Mouse (Mus musculus): ENCODE measurements at regions not wholly inside any gene's neighbourhood (a gene's known extent, or its start where the extent isn't known, plus 50 kb on each side); places are given as distances from the start of the nearest gene placed in this dataset.
"Not testable (repeated sequence)": the region's sequence is repeated elsewhere in the genome, so short reads cannot be mapped to it uniquely, and the experiment has no call there.

GRCm38 (mm10) chr4:21464456-21464855 is 221.3 kb downstream of the Prdm13 start:
- Histone ChIP-seq H3K27ac (ENCODE audit: insufficient read depth, low read length) (no peak overlapping the region), H3K27me3 (ENCODE audit: control insufficient read depth, insufficient read depth, low read length) (no peaks in the 10 kb centered on the region), H3K4me3 (replicated peaks; ENCODE audit: insufficient read depth, low read depth, low read length) (no peak overlapping the region), H3K4me1 (ENCODE audit: control insufficient read depth, insufficient read depth, low read length) (no peaks in the 10 kb centered on the region)
- WGBS = 75% methylated on average over 2 of the region's 2 CpGs
- TF ChIP-seq POLR2A (IDR thresholded peaks at IDR 0.05; ENCODE audit: borderline replicate concordance, insufficient read depth, low read length) (no peak), CTCF (IDR thresholded peaks at IDR 0.05; ENCODE audit: borderline replicate concordance, insufficient read depth, low read depth, low read length) (no peak)
- no peak for DNase-seq

GRCm38 (mm10) chr4:21441274-21441673 is 244.5 kb downstream of the Prdm13 start:
- no peak for DNase-seq
- no peak overlapping the region for H3K27ac ChIP-seq (ENCODE audit: insufficient read depth, low read length)
- H3K4me1 ChIP-seq (ENCODE audit: control insufficient read depth, insufficient read depth, low read length) = no peaks in the 10 kb centered on the region; the same call in 1 of the 2 replicates
- H3K4me3 ChIP-seq (replicated peaks; ENCODE audit: insufficient read depth, low read depth, low read length) = no peak overlapping the region
- TF ChIP-seq CTCF (IDR thresholded peaks at IDR 0.05; ENCODE audit: borderline replicate concordance, insufficient read depth, low read depth, low read length) = no peak
- no peak for TF ChIP-seq POLR2A (IDR thresholded peaks at IDR 0.05; ENCODE audit: borderline replicate concordance, insufficient read depth, low read length)
- no peaks in the 10 kb centered on the region for H3K27me3 ChIP-seq (ENCODE audit: control insufficient read depth, insufficient read depth, low read length)

- Histone ChIP-seq H3K27me3 (ENCODE audit: control insufficient read depth, insufficient read depth, low read length) (no peaks in the 10 kb centered on the region), H3K4me3 (replicated peaks; ENCODE audit: insufficient read depth, low read depth, low read length) (no peak overlapping the region), H3K27ac (ENCODE audit: insufficient read depth, low read length) (no peak overlapping the region), H3K4me1 (ENCODE audit: control insufficient read depth, insufficient read depth, low read length) (no peaks in the 10 kb centered on the region; the same call in 1 of the 2 replicates)
- DNase-seq = no peak
- 11% methylated on average over 2 of the region's 2 CpGs for WGBS
- TF ChIP-seq POLR2A (IDR thresholded peaks at IDR 0.05; ENCODE audit: borderline replicate concordance, insufficient read depth, low read length) = no peak
- no peak for TF ChIP-seq CTCF (IDR thresholded peaks at IDR 0.05; ENCODE audit: borderline replicate concordance, insufficient read depth, low read depth, low read length)
Observed at GRCm38 (mm10) chr4:21436710-21437109, 249.1 kb downstream of the Prdm13 start.

GRCm38 (mm10) chr4:21407850-21408249 is 277.9 kb downstream of the Prdm13 start:
- no peak overlapping the region for H3K27ac ChIP-seq (ENCODE audit: insufficient read depth, low read length)
- H3K4me1 ChIP-seq (ENCODE audit: control insufficient read depth, insufficient read depth, low read length) = no peaks in the 10 kb centered on the region
- H3K4me3 ChIP-seq (replicated peaks; ENCODE audit: insufficient read depth, low read depth, low read length) = no peak overlapping the region
- DNase-seq = no peak
- TF ChIP-seq POLR2A (IDR thresholded peaks at IDR 0.05; ENCODE audit: borderline replicate concordance, insufficient read depth, low read length) (no peak), CTCF (IDR thresholded peaks at IDR 0.05; ENCODE audit: borderline replicate concordance, insufficient read depth, low read depth, low read length) (no peak)
- H3K27me3 ChIP-seq (ENCODE audit: control insufficient read depth, insufficient read depth, low read length) = no peaks in the 10 kb centered on the region

- no peaks in the 10 kb centered on the region for H3K4me1 ChIP-seq (ENCODE audit: control insufficient read depth, insufficient read depth, low read length)
- TF ChIP-seq POLR2A (IDR thresholded peaks at IDR 0.05; ENCODE audit: borderline replicate concordance, insufficient read depth, low read length) = no peak
- no peak for TF ChIP-seq CTCF (IDR thresholded peaks at IDR 0.05; ENCODE audit: borderline replicate concordance, insufficient read depth, low read depth, low read length)
- H3K27me3 ChIP-seq (ENCODE audit: control insufficient read depth, insufficient read depth, low read length) = no peaks in the 10 kb centered on the region
- no peak overlapping the region for H3K4me3 ChIP-seq (replicated peaks; ENCODE audit: insufficient read depth, low read depth, low read length)
- no peak overlapping the region for H3K27ac ChIP-seq (ENCODE audit: insufficient read depth, low read length)
- WGBS = 90% methylated on average over 1 of the region's 1 CpGs
- DNase-seq = no peak
Observed at GRCm38 (mm10) chr4:21369314-21369713, 316.4 kb downstream of the Prdm13 start.

- DNase-seq = peak in 1 of 2 experiments; percentile 3
Observed at GRCm38 (mm10) chr4:21368234-21369021, 317.3 kb downstream of the Prdm13 start.

GRCm38 (mm10) chr4:21321769-21322168 is 364.0 kb downstream of the Prdm13 start:
- no peak for TF ChIP-seq CTCF (IDR thresholded peaks at IDR 0.05; ENCODE audit: borderline replicate concordance, insufficient read depth, low read depth, low read length)
- TF ChIP-seq POLR2A (IDR thresholded peaks at IDR 0.05; ENCODE audit: borderline replicate concordance, insufficient read depth, low read length) = no peak
- no peak overlapping the region for H3K4me3 ChIP-seq (replicated peaks; ENCODE audit: insufficient read depth, low read depth, low read length)
- H3K27ac ChIP-seq (ENCODE audit: insufficient read depth, low read length) = no peak overlapping the region
- WGBS = 26% methylated on average over 1 of the region's 1 CpGs
- H3K27me3 ChIP-seq (ENCODE audit: control insufficient read depth, insufficient read depth, low read length) = no peaks in the 10 kb centered on the region
- no peak for DNase-seq
- no peaks in the 10 kb centered on the region for H3K4me1 ChIP-seq (ENCODE audit: control insufficient read depth, insufficient read depth, low read length)

More at GRCm38 (mm10) chr4:21368234-21369021, 317.3 kb downstream of the Prdm13 start:
- H3K4me3 ChIP-seq (replicated peaks; ENCODE audit: insufficient read depth, low read depth, low read length) = no peak overlapping the region
- H3K27ac ChIP-seq (ENCODE audit: insufficient read depth, low read length) = no peak overlapping the region
- H3K4me1 ChIP-seq (ENCODE audit: control insufficient read depth, insufficient read depth, low read length) = no peaks in the 10 kb centered on the region
- TF ChIP-seq POLR2A (IDR thresholded peaks at IDR 0.05; ENCODE audit: borderline replicate concordance, insufficient read depth, low read length) = no peak
- TF ChIP-seq CTCF (IDR thresholded peaks at IDR 0.05; ENCODE audit: borderline replicate concordance, insufficient read depth, low read depth, low read length) = peak; percentile 26; the same call in 1 of the 2 replicates
- no peaks in the 10 kb centered on the region for H3K27me3 ChIP-seq (ENCODE audit: control insufficient read depth, insufficient read depth, low read length)
- 65% methylated on average over 11 of the region's 11 CpGs for WGBS

GRCm38 (mm10) chr4:21309239-21309638 is 376.5 kb downstream of the Prdm13 start:
- not testable (repeated sequence) for H3K4me3 ChIP-seq (replicated peaks; ENCODE audit: insufficient read depth, low read depth, low read length); H3K4me1 ChIP-seq (ENCODE audit: control insufficient read depth, insufficient read depth, low read length); DNase-seq; H3K27me3 ChIP-seq (ENCODE audit: control insufficient read depth, insufficient read depth, low read length); H3K27ac ChIP-seq (ENCODE audit: insufficient read depth, low read length)
- WGBS = 50% methylated on average over 2 of the region's 2 CpGs

Data from cerebellum, adult 2 months (tissue).